Mouse (Mus musculus): Measurements from ENCODE around the gene Wbp1l.
"Not testable (repeated sequence)": the region's sequence is repeated elsewhere in the genome, so short reads cannot be mapped to it uniquely, and the experiment has no call there.

Wbp1l gene

DNA sequence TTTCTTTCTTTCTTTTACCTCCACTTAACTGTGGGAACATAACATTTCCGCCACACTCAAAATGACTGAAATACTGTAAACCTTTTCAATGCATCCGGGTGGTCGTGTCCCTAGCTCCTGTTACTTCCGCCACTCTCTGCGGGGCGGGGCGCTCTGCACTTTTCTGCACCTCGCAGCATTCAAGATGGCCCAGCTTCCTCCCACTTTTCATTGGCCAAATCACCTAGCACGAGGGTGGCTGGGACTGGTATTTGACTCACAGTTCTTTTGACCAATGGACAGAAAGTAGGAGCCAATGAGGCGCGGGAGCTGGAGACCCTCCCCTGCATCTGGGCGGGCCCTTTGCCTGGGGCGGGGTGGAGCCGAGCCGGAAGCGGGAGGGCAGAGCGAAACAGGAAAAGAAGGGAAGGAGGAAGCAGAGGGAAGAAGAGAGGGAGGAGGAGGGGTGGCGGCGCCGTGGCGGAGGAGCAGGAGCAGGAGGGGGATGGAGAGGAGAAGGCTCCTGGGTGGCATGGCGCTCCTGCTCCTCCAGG lies at the start of gene Wbp1l:
TSS of gene Wbp1l (plus strand) at position 365 of the 533 bp plus-strand sequence.
- peak; percentile 97 for DNase-seq (ENCODE audit: extremely low spot score, low spot score)

DNA sequence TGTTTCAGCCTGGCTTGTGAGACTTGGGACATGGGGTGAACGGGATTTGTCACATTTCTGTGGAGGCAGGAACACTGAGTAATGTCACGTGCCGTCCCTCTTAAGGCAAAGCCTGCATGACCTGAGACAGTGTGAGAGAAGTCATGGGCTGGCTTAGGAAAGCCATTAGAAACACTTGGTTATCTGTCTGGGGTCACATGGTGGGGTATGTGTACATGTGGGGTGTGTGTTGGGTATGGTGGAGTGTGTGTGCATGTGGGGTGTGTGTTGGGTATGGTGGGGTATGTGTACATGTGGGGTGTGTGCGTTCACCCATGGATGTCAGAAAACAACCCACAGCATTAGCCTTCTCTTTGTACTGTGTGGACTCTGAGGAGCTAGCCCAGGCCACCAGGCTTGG lies 48.5 kb upstream of the Wbp1l start:
- no peak for DNase-seq (ENCODE audit: extremely low spot score, low spot score)

DNA sequence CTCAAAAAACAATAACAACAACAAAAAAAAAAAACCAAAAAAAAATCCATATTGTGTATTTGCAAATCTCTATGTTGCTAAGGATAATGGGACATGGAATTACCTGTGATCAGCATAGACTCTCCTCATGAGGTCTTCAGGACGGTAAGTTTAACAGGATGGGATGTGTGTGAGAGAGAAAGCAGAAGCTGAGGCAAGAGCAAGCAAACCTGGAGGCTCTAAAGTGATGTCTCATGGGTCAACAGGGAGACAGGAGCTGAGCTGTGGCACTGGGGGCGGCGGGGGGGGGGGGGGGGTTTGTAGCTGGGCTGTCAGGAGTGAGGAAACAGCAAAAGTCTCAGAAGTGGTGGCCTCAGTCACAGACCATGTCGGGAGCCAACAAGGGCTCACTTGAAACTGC lies 46.4 kb upstream of the Wbp1l start:
- DNase-seq (ENCODE audit: extremely low spot score, low spot score): no peak

DNA sequence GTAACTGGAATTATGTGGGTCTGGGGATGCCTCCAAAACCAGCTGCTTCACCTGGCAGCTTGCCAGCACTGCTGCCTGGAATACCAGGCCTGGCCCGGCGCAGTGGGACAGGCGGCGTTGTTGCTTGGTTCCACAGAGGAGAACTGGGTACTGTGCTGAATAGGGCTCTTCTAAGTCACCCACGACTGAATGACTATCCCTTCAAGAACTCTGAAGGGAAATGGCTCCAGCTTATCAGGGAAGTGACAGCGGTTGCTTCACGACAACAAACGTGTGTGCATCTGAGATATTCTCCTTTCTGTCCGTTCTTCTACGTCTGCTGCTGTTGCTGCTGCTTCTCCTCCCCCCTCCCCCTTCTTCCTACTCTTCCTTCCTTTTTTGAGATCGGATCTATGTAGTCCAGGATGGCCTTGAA lies 45.3 kb upstream of the Wbp1l start:
- no peak for DNase-seq (ENCODE audit: extremely low spot score, low spot score)

DNA sequence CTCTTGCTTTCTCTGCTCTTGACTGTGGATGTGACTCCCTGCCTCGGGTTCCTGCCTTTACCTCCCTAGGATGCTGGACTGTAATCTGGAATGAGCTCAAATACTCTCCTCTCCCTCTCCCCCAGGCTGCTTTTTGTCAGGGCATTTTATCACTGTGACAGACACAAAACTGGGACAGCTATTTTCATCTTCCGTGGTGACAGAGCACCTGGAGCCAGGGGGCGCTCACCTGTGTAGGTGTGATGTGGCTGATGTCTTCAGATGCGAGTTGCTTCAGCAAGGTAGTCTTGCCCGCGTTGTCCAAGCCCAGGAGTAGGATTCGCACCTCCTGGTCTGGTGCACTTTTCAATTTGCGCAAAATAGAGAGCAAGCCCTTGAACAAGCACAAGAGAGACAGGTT lies 40.9 kb upstream of the Wbp1l start:
- DNase-seq (ENCODE audit: extremely low spot score, low spot score): no peak

DNA sequence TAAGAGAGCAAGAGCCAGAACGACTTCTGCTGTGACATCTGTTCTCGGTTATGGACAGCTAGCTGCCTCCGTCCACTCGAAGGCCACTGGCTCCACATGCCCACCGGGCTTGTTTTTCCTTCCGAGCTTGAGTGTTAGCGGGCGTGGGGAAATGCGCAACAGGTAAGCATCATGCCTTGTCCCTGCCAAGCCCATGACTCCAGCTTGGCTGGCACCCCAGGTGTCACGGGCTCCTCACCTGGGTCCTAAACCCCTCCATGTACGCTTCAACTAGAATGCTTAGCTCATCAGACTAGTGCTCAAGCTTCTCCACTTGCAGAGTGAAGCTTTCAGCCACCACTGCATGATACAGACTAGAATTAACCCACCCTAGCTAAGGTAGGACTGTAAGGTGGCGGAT lies 40.3 kb upstream of the Wbp1l start:
- DNase-seq (ENCODE audit: extremely low spot score, low spot score): no peak

DNA sequence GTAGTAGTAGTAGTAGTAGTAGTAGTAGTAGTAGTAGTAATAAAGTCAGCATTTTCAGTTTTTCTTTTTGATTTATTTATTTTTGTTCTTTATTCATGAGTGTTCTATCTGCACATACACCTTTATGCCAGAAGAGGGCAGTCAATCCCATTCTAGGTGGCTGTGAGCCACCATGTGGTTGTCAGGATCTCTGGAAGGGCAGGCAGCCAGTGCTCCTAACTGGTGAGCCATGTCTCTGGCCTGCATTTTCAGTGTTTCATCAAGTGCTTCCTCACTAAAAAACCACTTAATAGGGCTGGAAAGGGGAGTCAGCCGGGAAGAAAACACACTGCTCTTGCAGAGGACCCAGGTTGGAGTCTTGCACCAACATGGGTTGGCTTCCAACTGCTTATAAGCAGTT lies 36.8 kb upstream of the Wbp1l start:
- peak; percentile 29 for DNase-seq (ENCODE audit: extremely low spot score, low spot score)

DNA sequence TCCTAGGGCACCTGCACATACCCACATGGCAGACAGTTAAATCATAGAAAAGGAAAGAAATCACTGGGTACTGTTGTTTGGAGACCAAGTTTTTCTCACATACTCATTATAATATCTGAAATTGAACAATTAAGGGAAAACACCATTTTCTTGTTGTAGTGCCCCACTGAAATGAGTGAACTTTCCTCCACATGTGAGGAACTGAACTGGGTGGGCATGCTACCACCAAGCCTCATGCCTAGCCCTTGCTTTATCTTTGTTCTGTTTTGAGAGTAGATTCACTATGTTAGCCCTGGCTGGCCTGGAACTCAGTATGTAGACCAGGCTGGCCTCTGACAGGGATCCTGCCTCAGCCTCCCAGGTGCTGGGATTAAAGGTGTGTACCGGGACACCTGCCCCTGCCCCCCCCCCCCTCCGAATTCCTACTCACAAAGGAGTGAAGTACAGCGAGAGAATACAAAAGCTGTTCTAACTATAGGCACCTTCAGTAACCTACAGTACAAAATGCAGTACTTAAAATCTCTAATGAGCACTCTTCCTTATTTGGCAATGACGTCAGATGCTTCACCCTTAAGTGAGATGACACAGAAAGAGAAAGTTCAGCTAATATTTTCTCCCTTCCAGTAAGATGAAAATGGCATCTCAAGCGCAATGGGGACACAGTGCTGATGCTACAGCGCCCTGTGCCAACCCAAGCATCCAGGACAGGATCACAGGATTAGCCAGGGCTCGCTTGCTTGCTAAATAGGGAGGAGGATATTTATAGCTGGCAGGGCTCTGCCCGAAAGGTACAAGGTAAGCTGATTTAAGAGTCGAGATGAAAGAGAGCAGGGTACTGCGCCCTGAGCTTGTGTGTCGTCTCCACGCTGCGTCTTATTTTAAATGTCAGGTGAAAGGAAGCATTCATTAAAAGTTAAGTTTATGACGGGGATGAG lies 36.0 kb upstream of the Wbp1l start:
- DNase-seq (ENCODE audit: extremely low spot score, low spot score): no peak

DNA sequence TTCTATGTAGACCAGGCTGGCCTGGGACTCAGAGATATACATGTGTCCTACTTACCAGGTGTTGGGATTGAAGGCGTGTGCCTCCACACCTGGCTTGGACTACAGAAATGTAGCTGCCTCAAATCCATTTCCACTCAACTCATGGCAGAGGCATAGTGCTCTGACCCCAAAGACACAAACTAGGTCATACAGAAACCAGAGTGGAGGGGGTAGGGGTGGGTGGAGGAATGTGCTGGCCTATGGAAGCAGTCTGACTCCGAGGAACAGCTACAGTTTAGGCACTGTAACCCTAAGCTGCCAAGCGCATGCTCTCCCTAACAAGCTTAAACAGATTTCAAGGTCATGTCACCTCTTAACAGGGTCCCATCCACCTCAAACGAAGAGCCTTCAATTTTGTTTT lies 35.3 kb upstream of the Wbp1l start:
- no peak for DNase-seq (ENCODE audit: extremely low spot score, low spot score)

DNA sequence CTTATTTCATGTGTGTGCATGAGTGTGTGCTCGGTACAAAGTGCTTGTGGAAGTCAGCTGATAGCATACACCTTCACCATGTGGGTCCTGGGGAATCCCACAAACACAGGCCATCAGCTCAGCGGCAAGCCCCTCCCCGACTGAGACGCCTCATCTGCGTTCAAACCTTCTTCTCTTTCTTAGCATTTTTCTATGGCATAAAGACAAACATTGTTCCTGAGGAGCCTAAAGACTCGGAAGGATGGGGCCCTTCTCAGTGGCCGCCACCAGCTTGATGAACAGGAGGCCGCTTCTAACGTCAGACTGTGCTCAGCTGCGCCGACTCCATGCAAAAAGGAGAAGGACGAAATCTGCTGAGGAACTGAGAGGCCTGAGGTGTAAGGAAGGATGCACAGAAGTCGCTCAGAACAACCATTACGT lies 34.8 kb upstream of the Wbp1l start:
- no peak for DNase-seq (ENCODE audit: extremely low spot score, low spot score)

DNA sequence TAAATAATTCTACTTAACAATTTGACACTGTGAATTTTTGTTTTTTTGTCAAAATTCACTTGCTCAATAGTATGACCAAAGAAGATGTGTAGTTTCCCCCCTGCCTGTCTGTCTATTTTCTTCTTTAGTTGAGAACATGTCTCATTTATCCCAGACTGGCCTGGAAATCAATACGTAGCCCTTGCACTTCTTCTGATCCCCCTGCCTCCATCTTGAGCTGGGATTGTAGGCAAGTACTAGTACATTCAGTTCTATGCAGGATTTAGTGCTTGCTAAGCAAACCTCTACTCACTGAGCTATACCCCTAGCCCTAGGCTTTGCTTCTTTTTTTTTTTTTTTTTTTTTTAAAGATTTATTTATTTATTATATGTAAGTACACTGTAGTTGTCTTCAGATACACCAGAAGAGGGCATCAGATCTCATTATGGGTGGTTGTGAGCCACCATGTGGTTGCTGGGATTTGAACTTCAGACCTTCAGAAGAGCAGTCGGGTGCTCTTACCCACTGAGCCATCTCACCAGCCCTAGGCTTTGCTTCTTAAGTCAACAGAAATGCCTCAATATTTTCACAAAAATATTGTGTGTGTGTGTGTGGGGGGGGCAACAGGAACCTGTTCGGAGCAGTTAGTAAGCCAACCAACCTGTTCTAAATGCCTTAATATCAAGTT lies 27.5 kb upstream of the Wbp1l start:
- not testable (repeated sequence) for DNase-seq (ENCODE audit: extremely low spot score, low spot score)

DNA sequence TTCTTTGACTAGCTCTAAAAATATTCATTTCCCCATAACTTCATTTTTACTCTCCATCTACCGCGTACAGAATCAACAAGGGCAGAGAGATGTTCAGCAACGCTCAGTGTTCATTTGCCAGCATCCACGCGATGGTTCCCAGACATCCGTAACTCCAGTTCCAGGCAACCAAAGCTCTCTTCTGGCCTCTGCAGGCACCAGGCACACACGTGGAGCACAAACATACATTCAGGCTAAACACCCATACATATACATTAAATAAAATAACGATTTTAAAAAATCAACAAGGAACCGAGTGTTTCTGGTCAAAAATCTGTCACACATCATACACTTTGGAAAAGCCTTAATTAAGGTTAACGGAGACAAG lies 27.0 kb upstream of the Wbp1l start:
- DNase-seq (ENCODE audit: extremely low spot score, low spot score): no peak

DNA sequence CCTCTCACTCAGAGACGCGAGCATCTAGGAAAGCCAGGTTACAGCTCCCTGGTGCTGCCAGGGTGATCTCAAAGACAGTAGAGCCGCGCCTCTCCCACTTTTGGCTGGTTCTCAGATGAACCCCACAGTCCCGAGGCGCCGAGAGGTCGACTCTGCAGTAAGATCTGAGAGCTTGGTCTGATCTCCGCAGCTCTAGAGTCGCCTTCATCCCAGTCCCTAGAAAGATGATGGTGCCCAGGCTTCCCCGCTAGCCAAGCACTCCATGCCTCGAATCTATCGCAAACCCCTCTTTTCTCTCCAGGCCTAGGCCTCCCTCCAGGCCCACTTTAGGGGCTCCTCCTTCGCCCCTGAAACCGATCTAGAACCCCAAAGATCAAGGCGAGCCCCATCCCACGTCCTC lies 26.3 kb upstream of the Wbp1l start:
- DNase-seq (ENCODE audit: extremely low spot score, low spot score): no peak

DNA sequence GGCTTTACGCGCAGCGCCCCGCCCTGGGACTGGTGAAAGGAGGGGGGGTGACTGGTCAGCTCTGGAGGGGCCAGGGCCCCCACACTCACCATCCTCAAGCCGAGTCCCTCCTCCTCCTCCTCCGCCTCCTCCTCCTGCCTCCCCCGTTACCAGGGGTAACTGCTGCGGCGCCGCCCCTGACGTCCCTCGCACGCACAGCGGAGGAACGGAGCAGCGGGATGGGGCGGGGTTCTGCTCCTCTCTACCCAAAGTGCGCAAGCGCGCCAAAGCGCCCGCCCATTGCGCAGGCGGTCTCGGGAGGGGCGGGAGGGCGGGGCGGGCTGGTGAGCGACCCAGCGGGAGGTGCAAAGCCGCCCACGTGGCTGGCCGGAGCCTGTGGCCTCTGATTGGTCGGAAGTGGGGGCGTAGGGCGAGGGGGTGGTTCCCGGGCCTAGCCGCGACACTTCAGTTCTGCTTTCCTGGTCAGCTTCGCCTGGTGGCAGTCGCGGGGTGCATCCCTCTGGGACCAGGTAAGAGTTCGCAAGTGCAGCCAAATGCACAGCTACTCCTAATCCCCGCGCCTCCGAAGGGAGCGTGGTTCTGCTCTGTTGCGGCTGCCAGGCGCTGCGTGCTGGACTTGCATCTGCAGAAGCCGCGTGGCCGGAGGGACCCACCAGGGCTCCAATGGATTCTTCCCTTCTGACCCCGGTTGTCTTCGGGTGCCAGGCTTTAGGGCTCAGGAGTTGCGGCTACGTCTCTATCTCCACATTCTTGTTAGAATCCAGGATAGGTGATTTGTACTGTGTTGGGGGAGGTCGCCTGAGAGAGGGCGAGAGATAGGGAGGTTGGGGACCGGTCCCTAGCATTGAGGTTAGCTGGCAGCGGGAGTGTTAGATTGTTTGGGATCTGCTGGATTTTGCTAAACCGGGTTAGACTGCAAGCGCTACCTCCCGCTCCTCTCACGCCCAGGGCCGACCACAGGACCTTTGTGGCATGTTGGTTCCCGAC lies 25.6 kb upstream of the Wbp1l start, which contains the start of the genes Arl3 and Sfxn2:
TSS of gene Arl3 (minus strand) at position 248 of the 987 bp plus-strand sequence.
TSS of gene Sfxn2 (plus strand) at position 415 of the 987 bp plus-strand sequence.
- DNase-seq (ENCODE audit: extremely low spot score, low spot score): peak; percentile 96

DNA sequence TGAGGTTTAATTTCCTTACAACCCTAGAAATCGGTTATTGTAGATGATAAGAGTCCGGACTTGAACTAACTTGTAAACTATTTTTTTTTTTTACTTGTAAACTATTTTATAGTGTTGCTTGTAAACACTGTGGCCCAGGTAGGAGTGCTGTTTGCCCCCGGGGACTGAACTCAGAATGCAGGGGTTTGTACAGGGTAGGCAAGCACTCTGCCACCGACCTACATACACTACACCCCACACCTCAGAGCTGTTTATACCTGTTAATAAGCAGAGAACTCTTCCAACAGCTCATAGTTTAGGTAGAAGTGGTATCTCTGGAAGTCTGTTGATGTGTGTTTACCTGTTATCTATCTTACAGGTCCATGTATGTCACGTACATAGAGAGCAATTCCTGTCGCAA lies 24.9 kb upstream of the Wbp1l start:
- DNase-seq (ENCODE audit: extremely low spot score, low spot score): no peak

DNA sequence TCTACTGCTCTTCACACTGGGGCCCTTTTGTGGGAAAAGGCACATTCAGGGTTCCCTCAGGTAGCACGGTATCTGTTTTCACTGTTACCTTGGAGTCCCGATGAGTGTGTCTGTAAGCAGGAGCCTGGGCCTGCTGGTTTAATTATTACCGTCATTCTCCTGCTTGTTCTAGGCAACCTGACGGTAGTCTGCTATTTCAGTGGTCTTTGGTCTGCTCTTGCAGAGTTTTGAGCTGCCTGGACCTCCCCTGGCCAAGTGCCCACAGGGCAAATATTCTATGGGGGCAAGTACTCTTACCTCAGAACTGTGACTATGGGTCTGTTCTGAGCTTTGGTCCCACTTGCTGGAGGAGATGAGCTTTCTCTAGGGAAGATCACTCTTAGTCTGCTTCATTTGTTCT lies 23.7 kb upstream of the Wbp1l start:
- no peak for DNase-seq (ENCODE audit: extremely low spot score, low spot score)

DNA sequence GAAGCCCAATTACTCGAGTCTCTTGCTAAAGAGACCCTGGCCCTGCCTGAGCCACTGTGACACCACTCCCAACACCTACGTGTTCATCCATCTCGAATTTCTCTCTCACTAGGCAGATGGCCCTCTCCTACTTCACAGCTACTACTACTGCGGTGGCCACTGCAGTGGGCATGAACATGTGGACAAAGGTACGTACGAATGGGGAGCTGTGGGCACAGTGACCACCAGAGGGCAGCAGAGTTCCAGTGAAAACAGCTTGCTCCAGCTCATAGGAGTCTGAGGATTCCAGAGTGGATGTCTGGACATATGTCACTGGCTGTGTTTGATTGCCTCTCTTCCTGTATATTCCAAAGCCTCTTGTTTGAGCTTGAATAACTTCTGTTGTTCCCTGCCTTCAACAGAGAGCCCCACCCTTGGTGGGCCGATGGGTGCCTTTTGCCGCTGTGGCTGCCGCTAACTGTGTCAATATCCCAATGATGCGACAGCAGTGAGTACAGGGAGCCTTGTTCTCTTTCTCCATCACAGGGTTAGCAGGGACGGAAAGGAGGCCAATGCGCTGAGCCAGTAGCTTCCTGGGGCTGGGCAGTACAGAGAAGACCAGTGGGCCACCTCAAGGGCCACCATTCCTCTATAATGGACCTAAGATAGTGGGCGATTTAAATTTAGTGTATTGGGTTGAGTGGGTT lies 10.9 kb upstream of the Wbp1l start:
- DNase-seq (ENCODE audit: extremely low spot score, low spot score): peak; percentile 89

DNA sequence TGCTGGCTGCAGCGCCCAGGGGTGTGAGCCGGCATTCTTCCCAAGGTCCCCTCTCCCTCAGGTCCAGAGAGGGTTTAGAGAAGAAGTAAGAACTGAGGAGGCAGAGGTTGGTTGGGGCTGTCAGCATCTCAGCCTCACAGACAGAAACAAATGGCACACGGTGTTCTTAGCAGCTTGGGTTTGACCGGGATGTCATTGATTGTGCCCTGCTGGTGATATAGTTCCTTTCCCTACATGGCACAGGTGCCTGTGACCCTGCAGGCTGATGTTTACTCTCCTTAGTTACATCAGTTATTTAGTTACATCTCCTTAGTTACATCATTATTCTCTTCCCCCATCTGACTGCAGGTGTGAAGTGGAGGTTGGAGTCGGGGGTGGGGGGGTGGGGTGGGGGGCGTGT lies 7.3 kb upstream of the Wbp1l start:
- DNase-seq (ENCODE audit: extremely low spot score, low spot score): no peak

DNA sequence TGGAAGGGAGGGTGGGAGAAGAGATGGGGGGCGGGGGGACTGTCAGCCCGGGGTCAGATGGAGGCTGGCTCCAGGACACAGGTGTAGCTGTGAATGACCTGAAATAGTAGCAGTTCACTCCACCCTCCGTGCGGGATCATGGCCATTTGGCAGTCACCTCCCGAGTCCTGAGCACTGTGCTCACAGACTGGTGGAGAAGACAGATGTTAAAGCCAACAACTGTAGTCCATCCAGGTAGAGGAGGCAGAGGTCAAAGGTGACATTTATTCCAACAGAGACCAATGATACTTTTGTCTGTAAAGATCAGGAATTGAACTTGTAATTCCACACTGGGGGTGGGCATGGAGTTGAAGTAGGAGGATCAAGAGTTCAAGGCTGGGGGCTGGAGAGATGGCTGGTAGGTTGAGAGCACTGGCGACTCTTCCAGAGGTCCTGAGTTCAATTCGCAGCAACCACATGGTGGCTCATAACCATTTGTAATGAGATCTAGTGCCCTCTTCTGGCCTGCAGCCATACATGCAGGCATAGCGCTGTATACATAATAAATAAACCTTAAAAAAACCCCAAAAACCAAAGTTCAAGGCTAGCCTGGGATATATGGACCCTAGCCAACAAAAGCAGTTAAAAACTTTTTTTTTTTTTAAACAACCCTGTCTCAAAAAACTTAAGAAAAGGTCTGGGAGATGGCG lies 6.0 kb upstream of the Wbp1l start:
- no peak for DNase-seq (ENCODE audit: extremely low spot score, low spot score)

DNA sequence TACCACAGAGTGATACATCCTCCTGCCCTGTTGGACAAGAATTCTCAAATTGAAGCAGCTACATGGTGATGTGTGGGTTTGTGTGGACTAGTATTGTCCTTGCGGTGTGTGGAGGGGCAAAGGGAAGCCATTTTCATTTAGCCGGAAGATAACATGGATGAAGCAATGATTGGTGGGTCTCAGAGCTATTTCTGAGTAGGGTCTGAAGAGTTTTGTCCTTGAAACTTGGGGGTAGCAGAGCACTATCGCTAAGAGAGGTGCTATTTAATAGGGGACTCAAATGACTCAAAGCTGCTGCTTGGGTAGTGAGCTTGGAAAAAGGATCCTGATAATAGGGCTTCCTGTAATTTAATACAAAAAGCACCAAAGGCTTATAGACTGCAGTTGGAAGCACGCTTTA lies 697 bp upstream of the Wbp1l start:
- DNase-seq (ENCODE audit: extremely low spot score, low spot score): no peak

Data from neural tube, embryonic 10.5 days (tissue).